34 mouse cellular contexts compared by ENCODE assay signal in genomic region chr1:107034236-107034635, GRCm38 (mm10). TPM values are rescaled to one million over a fixed set of nuclear protein-coding genes. Genes with fewer than 3 reads are reported as not detected.
"Had no signal": no experiment of that assay in that cellular context is flagged by ENCODE, and none has a peak within 500 bp of the region (broad histone marks: within the 10 kb centered on the region; RNA-seq: fewer than 3 reads in every experiment).

No protein-coding gene starts in this region.

RNA-seq across cellular contexts. Expression of gene Serpinb3a, which starts 17.9 kb away (rescaled TPM):
- total RNA-seq: forebrain, postnatal 0 days; gastrocnemius, adult 2 months; gastrocnemius, postnatal 10 days; gastrocnemius, postnatal 25 days; gastrocnemius, postnatal 4 days; granulocyte monocyte progenitor cell, adult 5-6 weeks; heart, adult 18-20 months; heart, adult 8-10 months; heart, postnatal 10 days; heart, postnatal 25 days; heart, postnatal 4 days; layer of hippocampus, adult 2 months; layer of hippocampus, postnatal 14 days; layer of hippocampus, postnatal 36 days; left cerebral cortex, adult 8-10 months; left cerebral cortex, postnatal 4 days; liver, adult 2 months had no signal
- polyA plus RNA-seq: forebrain, postnatal 0 days; heart, embryonic 10.5 days; heart, embryonic 12.5 days; heart, embryonic 14.5 days; hindbrain, embryonic 10.5 days; hindbrain, embryonic 12.5 days; hindbrain, embryonic 14.5 days; inflammation-experienced regulatory T-cells, adult 6 months; intestine, embryonic 15.5 days; intestine, postnatal 0 days; kidney, embryonic 14.5 days; kidney, embryonic 16.5 days; limb, embryonic 11.5 days; liver, adult 2 months; liver, embryonic 12.5 days; liver, embryonic 14.5 days had no signal

RNA-seq across cellular contexts. Expression of gene Serpinb3d, which starts 49.1 kb away (rescaled TPM):
- total RNA-seq: forebrain, postnatal 0 days; gastrocnemius, adult 2 months; gastrocnemius, postnatal 10 days; gastrocnemius, postnatal 25 days; gastrocnemius, postnatal 4 days; granulocyte monocyte progenitor cell, adult 5-6 weeks; heart, adult 18-20 months; heart, adult 8-10 months; heart, postnatal 10 days; heart, postnatal 25 days; heart, postnatal 4 days; layer of hippocampus, adult 2 months; layer of hippocampus, postnatal 14 days; layer of hippocampus, postnatal 36 days; left cerebral cortex, adult 8-10 months; left cerebral cortex, postnatal 4 days; liver, adult 2 months had no signal
- polyA plus RNA-seq: heart, embryonic 10.5 days; heart, embryonic 12.5 days; heart, embryonic 14.5 days; heart, embryonic 16.5 days; hindbrain, embryonic 10.5 days; hindbrain, embryonic 12.5 days; hindbrain, embryonic 14.5 days; inflammation-experienced regulatory T-cells, adult 6 months; intestine, embryonic 15.5 days; intestine, postnatal 0 days; kidney, embryonic 14.5 days; kidney, embryonic 16.5 days; limb, embryonic 11.5 days; limb, embryonic 13.5 days; liver, adult 2 months; liver, embryonic 12.5 days; liver, embryonic 14.5 days had no signal

RNA-seq across cellular contexts. Expression of gene Serpinb13, which starts 53.5 kb away (rescaled TPM):
- total RNA-seq: forebrain, postnatal 0 days; gastrocnemius, adult 2 months; gastrocnemius, postnatal 10 days; gastrocnemius, postnatal 25 days; gastrocnemius, postnatal 4 days; granulocyte monocyte progenitor cell, adult 5-6 weeks; heart, adult 18-20 months; heart, adult 8-10 months; heart, postnatal 10 days; heart, postnatal 25 days; heart, postnatal 4 days; layer of hippocampus, adult 2 months; layer of hippocampus, postnatal 14 days; layer of hippocampus, postnatal 36 days; left cerebral cortex, adult 8-10 months; left cerebral cortex, postnatal 4 days; liver, adult 2 months had no signal
- polyA plus RNA-seq: forebrain, postnatal 0 days; heart, embryonic 10.5 days; heart, embryonic 12.5 days; heart, embryonic 14.5 days; heart, embryonic 16.5 days; hindbrain, embryonic 10.5 days; hindbrain, embryonic 12.5 days; hindbrain, embryonic 14.5 days; hindbrain, embryonic 16.5 days; inflammation-experienced regulatory T-cells, adult 6 months; intestine, embryonic 15.5 days; intestine, postnatal 0 days; kidney, embryonic 14.5 days; kidney, embryonic 16.5 days; limb, embryonic 11.5 days; limb, embryonic 13.5 days; liver, adult 2 months; liver, embryonic 12.5 days; liver, embryonic 14.5 days had no signal
